Mouse (Mus musculus) C2C12 (cell line): ENCODE results near the gene Pde1b. TPM values are rescaled to one million over a fixed set of nuclear protein-coding genes. Genes with fewer than 3 reads are reported as not detected.
A peak's percentile ranks its signal among the peaks of the same experiment; 100 is the strongest.

ENCODE experiments used
- H3K27me3 ChIP-seq: one replicate; pipeline ENCODE4 v1.6.1; 2011; ENCODE audit not compliant: control insufficient read depth, insufficient read depth, insufficient read length
- H3K36me3 ChIP-seq: one replicate; pipeline ENCODE4 v1.6.1; 2011; ENCODE audit not compliant: control insufficient read depth, insufficient read depth
- H3K4me3 ChIP-seq: one replicate; pipeline ENCODE4 v1.5.1; 2011; ENCODE audit warnings: mild to moderate bottlenecking, control low read depth; ENCODE audit not compliant: poor library complexity, insufficient read depth, severe bottlenecking
- H3K79me2 ChIP-seq: one replicate; pipeline ENCODE4 v1.6.1; 2011; ENCODE audit not compliant: control insufficient read depth, insufficient read depth
- H3K79me3 ChIP-seq: one replicate; pipeline ENCODE4 v1.6.1; 2011; ENCODE audit warnings: low read depth, control low read depth
- H3ac ChIP-seq: one replicate; pipeline ENCODE3; 2011; ENCODE audit warnings: low read depth; ENCODE audit not compliant: control insufficient read depth, insufficient read length
- CEBPB ChIP-seq: IDR thresholded peaks from one replicate; pipeline ENCODE4 v1.6.1; 2011; ENCODE audit warnings: low read depth, mild to moderate bottlenecking, control low read depth, moderate library complexity
- CTCF ChIP-seq: IDR thresholded peaks from one replicate; pipeline ENCODE4 v1.5.1; 2011; ENCODE audit not compliant: control insufficient read depth, insufficient read depth, insufficient read length
- FOSL1 ChIP-seq: IDR thresholded peaks from one replicate; pipeline ENCODE4 v1.8.0; 2011; ENCODE audit warnings: mild to moderate bottlenecking, low read length; ENCODE audit not compliant: poor library complexity, insufficient read depth, severe bottlenecking
- MAX ChIP-seq: IDR thresholded peaks from one replicate; pipeline ENCODE4 v1.6.1; 2011; ENCODE audit warnings: mild to moderate bottlenecking, control low read depth
- MYOD1 ChIP-seq: IDR thresholded peaks from one replicate; pipeline ENCODE4 v1.6.1; 2011; ENCODE audit warnings: low read depth; ENCODE audit not compliant: control insufficient read depth, insufficient read length
- MYOG ChIP-seq: IDR thresholded peaks from one replicate; pipeline ENCODE4 v1.6.1; 2011; ENCODE audit not compliant: control insufficient read depth, insufficient read length; ENCODE audit errors: extremely low read depth
- USF1 ChIP-seq: IDR thresholded peaks from one replicate; pipeline ENCODE4 v1.6.1; 2011; ENCODE audit warnings: low read depth, mild to moderate bottlenecking, control low read depth, moderate library complexity
- polyA plus RNA-seq: library from polyadenylated mRNA; unstranded; fragments of >200 nt; fragmentation: generic; extraction: Trizol; gene quantifications from one replicate; pipeline ENCODE4 v1.2.1, GENCODE M21; 2012; ENCODE audit warnings: missing spikeins

Gene Pde1b
- polyA plus RNA-seq, 1 experiment: 1.6 TPM

DNA sequence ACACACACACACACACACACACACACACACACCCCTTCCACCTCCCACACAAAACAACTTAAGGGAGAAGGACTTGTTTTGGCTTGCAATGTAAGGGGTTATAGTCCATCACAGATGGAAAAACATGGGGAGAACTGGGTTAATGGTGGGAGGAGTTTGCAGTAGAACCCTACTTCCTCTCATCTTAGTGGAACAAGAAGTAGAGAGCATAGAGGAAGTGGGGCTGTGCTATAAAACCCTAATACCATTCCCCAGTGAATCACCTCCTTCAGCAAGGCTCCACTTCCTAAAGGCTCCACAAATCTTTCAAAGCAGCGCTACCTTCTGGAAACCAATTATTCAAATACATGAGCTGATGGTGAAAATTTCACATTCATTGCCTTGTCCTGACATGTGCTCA lies 46.6 kb downstream of the Pde1b start:
- Histone ChIP-seq H3K79me2 (no peaks in the 10 kb centered on the region), H3K36me3 (no peaks in the 10 kb centered on the region), H3K79me3 (no peaks in the 10 kb centered on the region), H3K4me3 (no peak overlapping the region), H3ac (no peak overlapping the region), H3K27me3 (peaks cover 4% of the 10 kb centered on the region)
- TF ChIP-seq MYOG (no peak), CTCF (no peak), USF1 (no peak), FOSL1 (no peak)

DNA sequence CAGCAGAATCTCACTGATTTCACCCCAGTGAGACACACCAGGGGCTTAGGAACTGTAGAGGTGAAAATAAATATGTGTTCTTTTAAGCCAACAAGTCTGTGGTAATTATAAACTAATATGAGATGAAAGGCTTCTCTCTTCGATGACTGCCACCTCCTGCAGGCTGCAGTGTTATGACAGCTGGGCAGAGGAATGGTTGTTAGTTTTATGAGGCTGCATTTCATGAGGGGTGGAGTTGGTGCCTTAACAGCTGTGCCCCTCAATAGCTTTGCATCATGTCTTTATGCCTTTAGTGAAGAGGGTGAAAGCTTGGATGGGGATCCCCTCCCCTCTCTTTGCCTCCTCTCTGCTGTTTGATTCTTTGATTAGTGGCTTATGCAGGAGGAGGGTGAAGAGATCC lies 48.2 kb downstream of the Pde1b start:
- Histone ChIP-seq H3K79me3 (no peaks in the 10 kb centered on the region), H3K36me3 (no peaks in the 10 kb centered on the region), H3K4me3 (no peak overlapping the region), H3K79me2 (no peaks in the 10 kb centered on the region), H3ac (no peak overlapping the region), H3K27me3 (no peaks in the 10 kb centered on the region)
- TF ChIP-seq MAX (no peak), MYOD1 (no peak), USF1 (no peak), CTCF (no peak), MYOG (no peak), CEBPB (no peak), FOSL1 (no peak)

GRCm38 (mm10) chr15:103552096-103552690 lies 49.4 kb downstream of the Pde1b start:
- no peak overlapping the region for H3ac ChIP-seq
- no peaks in the 10 kb centered on the region for H3K79me3 ChIP-seq
- no peak overlapping the region for H3K4me3 ChIP-seq
- no peak for TF ChIP-seq USF1
- TF ChIP-seq MYOD1: no peak
- no peak for TF ChIP-seq MYOG
- TF ChIP-seq MAX: no peak
- TF ChIP-seq CEBPB: no peak
- TF ChIP-seq CTCF: peak; percentile 40
- no peak for TF ChIP-seq FOSL1
- no peaks in the 10 kb centered on the region for H3K79me2 ChIP-seq
- no peaks in the 10 kb centered on the region for H3K27me3 ChIP-seq
- H3K36me3 ChIP-seq: no peaks in the 10 kb centered on the region

GRCm38 (mm10) chr15:103564981-103565380 lies 62.1 kb downstream of the Pde1b start, which contains the start of gene Glycam1:
Glycam1 (minus strand) TSS chr15:103565081.
- no peak within 1 kb of the TSS for H3ac ChIP-seq
- H3K79me3 ChIP-seq: no peaks in the 10 kb centered on the region
- no peak within 1 kb of the TSS for H3K4me3 ChIP-seq
- H3K36me3 ChIP-seq: no peaks in the 10 kb centered on the region
- TF ChIP-seq MAX (no peak), MYOG (no peak), MYOD1 (no peak), USF1 (no peak), CTCF (no peak), CEBPB (no peak)
- no peaks in the 10 kb centered on the region for H3K79me2 ChIP-seq
- H3K27me3 ChIP-seq: no peaks in the 10 kb centered on the region

Other genes with a start within 250 kb of the Pde1b start
- 0.25 TPM for gene Nfe2, start 244.6 kb upstream of the Pde1b start, polyA plus RNA-seq
- 191 TPM for gene Copz1, start 230.3 kb upstream of the Pde1b start, polyA plus RNA-seq
- gene Gpr84, start 192.4 kb upstream of the Pde1b start, polyA plus RNA-seq: not detected
- gene Zfp385a, start 162.9 kb upstream of the Pde1b start, polyA plus RNA-seq: 21.2 TPM
- gene Itga5, start 136.3 kb upstream of the Pde1b start, polyA plus RNA-seq: 104 TPM
- 0.33 TPM for gene Gtsf1, start 72.6 kb upstream of the Pde1b start, polyA plus RNA-seq
- not detected for gene Gtsf2, start 54.6 kb upstream of the Pde1b start, polyA plus RNA-seq
- 1.0 TPM for gene Nckap1l, start 49.2 kb upstream of the Pde1b start, polyA plus RNA-seq
- 0.02 TPM for gene Ppp1r1a, start 35.0 kb downstream of the Pde1b start, polyA plus RNA-seq
- gene Glycam1, start 62.0 kb downstream of the Pde1b start, polyA plus RNA-seq: not detected